Mouse (Mus musculus) myocyte (in vitro differentiated cells): ENCODE measurements around the gene Gm28230. TPM values are rescaled to one million over a fixed set of nuclear protein-coding genes. Genes with fewer than 3 reads are reported as not detected.

Experiments used
- H3K27me3 ChIP-seq: one replicate; pipeline ENCODE4 v1.6.1; 2011; ENCODE audit not compliant: control insufficient read depth, insufficient read depth, insufficient read length
- H3K36me3 ChIP-seq: one replicate; pipeline ENCODE4 v1.6.1; 2011; ENCODE audit not compliant: control insufficient read depth, insufficient read depth
- H3K4me2 ChIP-seq: one replicate; pipeline ENCODE4 v1.6.1; 2011; ENCODE audit warnings: low read depth, control low read depth
- H3K4me3 ChIP-seq: one replicate; pipeline ENCODE4 v1.5.1; 2011; ENCODE audit warnings: mild to moderate bottlenecking, control low read depth, moderate library complexity
- H3K79me2 ChIP-seq: one replicate; pipeline ENCODE4 v1.6.1; 2011; ENCODE audit not compliant: control insufficient read depth, insufficient read depth
- H3ac ChIP-seq: one replicate; pipeline ENCODE4 v1.6.1; 2011; ENCODE audit not compliant: control insufficient read depth, insufficient read length
- CEBPB ChIP-seq: IDR thresholded peaks from 2 replicates; pipeline ENCODE4 v1.6.1; 2011; ENCODE audit warnings: mild to moderate bottlenecking, moderate library complexity; ENCODE audit not compliant: poor library complexity, insufficient read depth, severe bottlenecking
- E2F4 ChIP-seq: IDR thresholded peaks from one replicate; pipeline ENCODE4 v1.6.1; 2011; ENCODE audit warnings: mild to moderate bottlenecking, control low read depth, moderate library complexity; ENCODE audit not compliant: insufficient read depth
- MAX ChIP-seq: IDR thresholded peaks from one replicate; pipeline ENCODE4 v1.6.1; 2011; ENCODE audit warnings: low read depth, mild to moderate bottlenecking, control low read depth
- MYOD1 ChIP-seq, 3 experiments: IDR thresholded peaks; one replicate each; pipeline ENCODE4 v1.6.1; 2011; ENCODE audit warnings: control low read depth in 2 of 3, low read depth in 2 of 3, mild to moderate bottlenecking in 2 of 3, moderate library complexity in 1 of 3; ENCODE audit not compliant: insufficient read length in 2 of 3, control insufficient read depth in 1 of 3
- MYOG ChIP-seq, 3 experiments: IDR thresholded peaks; one replicate each; pipeline ENCODE4 v1.6.1; 2011; ENCODE audit warnings: control low read depth in 2 of 3, low read depth in 2 of 3, mild to moderate bottlenecking in 2 of 3; ENCODE audit not compliant: insufficient read length in 2 of 3, control insufficient read depth in 1 of 3, insufficient read depth in 1 of 3
- POLR2A ChIP-seq: IDR thresholded peaks from one replicate; pipeline ENCODE4 v1.6.1; 2011; ENCODE audit warnings: low read depth, mild to moderate bottlenecking, control low read depth, moderate library complexity; ENCODE audit not compliant: insufficient read length
- POLR2AphosphoS2 ChIP-seq: IDR thresholded peaks from one replicate; pipeline ENCODE4 v1.6.1; 2011; ENCODE audit warnings: low read depth, control low read depth; ENCODE audit not compliant: insufficient read length
- REST ChIP-seq: IDR thresholded peaks from one replicate; pipeline ENCODE4 v1.6.1; 2011; ENCODE audit warnings: mild to moderate bottlenecking, control low read depth, moderate library complexity; ENCODE audit not compliant: insufficient read depth, insufficient read length
- SRF ChIP-seq: IDR thresholded peaks from one replicate; pipeline ENCODE4 v1.6.1; 2011; ENCODE audit warnings: low read depth; ENCODE audit not compliant: control insufficient read depth, insufficient read length
- TCF12 ChIP-seq: IDR thresholded peaks from one replicate; pipeline ENCODE4 v1.6.1; 2011; ENCODE audit warnings: mild to moderate bottlenecking, control low read depth; ENCODE audit not compliant: poor library complexity, insufficient read depth, severe bottlenecking
- TCF3 ChIP-seq: IDR thresholded peaks from one replicate; pipeline ENCODE4 v1.6.1; 2011; ENCODE audit warnings: low read depth, control low read depth; ENCODE audit not compliant: insufficient read length
- USF1 ChIP-seq: IDR thresholded peaks from one replicate; pipeline ENCODE4 v1.6.1; 2011; ENCODE audit warnings: low read depth, mild to moderate bottlenecking, control low read depth, moderate library complexity
- polyA plus RNA-seq: library from polyadenylated mRNA; unstranded; fragments of >200 nt; fragmentation: generic; extraction: Trizol; gene quantifications from one replicate; pipeline ENCODE4 v1.2.1, GENCODE M21; 2012; ENCODE audit warnings: missing spikeins

Gene Gm28230
- polyA plus RNA-seq, 1 experiment: not detected

DNA sequence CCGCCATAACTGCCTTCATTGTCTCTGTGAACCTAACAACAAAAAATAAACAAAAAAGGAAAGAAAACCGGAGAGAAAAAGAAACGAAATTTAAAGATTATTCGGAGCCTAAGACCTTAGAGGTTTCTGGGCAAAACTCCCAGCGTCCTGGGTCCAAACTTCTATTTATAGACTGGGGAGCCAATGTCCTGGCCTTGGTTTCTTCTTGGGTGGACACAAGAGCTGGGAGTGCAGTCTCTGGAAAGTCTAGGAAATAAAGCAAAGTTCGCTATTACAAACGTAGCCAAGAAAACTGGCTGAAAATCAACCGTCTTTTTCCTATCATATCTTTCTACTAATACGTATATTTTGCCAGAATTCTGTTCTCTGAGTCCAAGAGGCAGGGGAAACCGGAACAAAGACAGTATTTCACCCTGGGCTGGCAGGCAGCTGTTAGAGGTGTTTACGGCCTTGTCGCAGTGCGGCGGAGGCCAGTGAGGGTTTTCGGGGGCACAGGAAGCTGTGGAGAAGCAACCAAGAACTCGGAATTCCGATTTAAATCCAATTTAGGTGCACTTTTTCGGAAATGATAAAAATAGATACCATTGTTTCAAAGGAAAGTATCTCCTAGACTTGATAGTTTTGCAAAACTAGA is 12.3 kb upstream of the Gm28230 start:
- H3K4me2 ChIP-seq: no peak overlapping the region
- H3K27me3 ChIP-seq: peaks cover 39% of the 10 kb centered on the region
- no peak overlapping the region for H3K4me3 ChIP-seq
- no peaks in the 10 kb centered on the region for H3K79me2 ChIP-seq
- no peak overlapping the region for H3ac ChIP-seq
- no peak for TF ChIP-seq MYOD1 (IDR thresholded peaks at IDR 0.05; ENCODE audit: control insufficient read depth in 1 of 3, insufficient read length in 2 of 3, low read depth in 2 of 3)
- no peak for TF ChIP-seq POLR2A
- no peak for TF ChIP-seq POLR2AphosphoS2
- no peak for TF ChIP-seq TCF3
- TF ChIP-seq TCF12: no peak
- TF ChIP-seq SRF: no peak
- TF ChIP-seq E2F4: no peak
- TF ChIP-seq REST: no peak
- no peak for TF ChIP-seq USF1
- no peak for TF ChIP-seq MAX
- TF ChIP-seq MYOG (IDR thresholded peaks at IDR 0.05; ENCODE audit: control insufficient read depth in 1 of 3, insufficient read depth in 1 of 3, insufficient read length in 2 of 3, low read depth in 2 of 3): no peak
- TF ChIP-seq CEBPB: no peak
- no peaks in the 10 kb centered on the region for H3K36me3 ChIP-seq

DNA sequence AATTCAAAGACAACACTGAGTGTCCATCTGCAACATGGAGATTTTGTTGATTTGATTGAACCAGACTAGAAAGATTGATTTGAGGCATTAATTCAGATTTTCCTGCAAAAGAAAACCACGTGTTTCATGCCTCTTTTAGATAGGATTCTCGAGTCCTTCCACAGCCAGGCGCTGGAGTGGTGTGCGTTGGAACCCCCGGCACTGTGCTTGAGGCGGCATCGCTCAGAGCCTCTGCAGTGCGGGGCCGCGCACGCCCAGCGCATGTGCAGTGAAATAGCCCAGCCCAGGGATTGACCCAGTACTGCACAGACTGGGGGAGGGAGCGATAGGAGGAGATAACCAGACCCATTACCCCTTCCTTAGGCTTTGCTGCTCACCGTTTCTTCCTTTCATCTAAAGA is 11.6 kb upstream of the Gm28230 start:
- Histone ChIP-seq H3K79me2 (no peaks in the 10 kb centered on the region), H3K36me3 (no peaks in the 10 kb centered on the region), H3K4me2 (peak overlapping the region; percentile 48), H3ac (no peak overlapping the region), H3K27me3 (peaks cover 33% of the 10 kb centered on the region), H3K4me3 (no peak overlapping the region)
- no peak for TF ChIP-seq USF1
- no peak for TF ChIP-seq MYOG (IDR thresholded peaks at IDR 0.05; ENCODE audit: control insufficient read depth in 1 of 3, insufficient read depth in 1 of 3, insufficient read length in 2 of 3, low read depth in 2 of 3)
- TF ChIP-seq TCF12: no peak
- no peak for TF ChIP-seq POLR2A
- TF ChIP-seq POLR2AphosphoS2: no peak
- TF ChIP-seq SRF: no peak
- TF ChIP-seq MYOD1 (IDR thresholded peaks at IDR 0.05; ENCODE audit: control insufficient read depth in 1 of 3, insufficient read length in 2 of 3, low read depth in 2 of 3): no peak
- no peak for TF ChIP-seq MAX
- no peak for TF ChIP-seq E2F4
- no peak for TF ChIP-seq REST
- TF ChIP-seq TCF3: no peak
- no peak for TF ChIP-seq CEBPB

DNA sequence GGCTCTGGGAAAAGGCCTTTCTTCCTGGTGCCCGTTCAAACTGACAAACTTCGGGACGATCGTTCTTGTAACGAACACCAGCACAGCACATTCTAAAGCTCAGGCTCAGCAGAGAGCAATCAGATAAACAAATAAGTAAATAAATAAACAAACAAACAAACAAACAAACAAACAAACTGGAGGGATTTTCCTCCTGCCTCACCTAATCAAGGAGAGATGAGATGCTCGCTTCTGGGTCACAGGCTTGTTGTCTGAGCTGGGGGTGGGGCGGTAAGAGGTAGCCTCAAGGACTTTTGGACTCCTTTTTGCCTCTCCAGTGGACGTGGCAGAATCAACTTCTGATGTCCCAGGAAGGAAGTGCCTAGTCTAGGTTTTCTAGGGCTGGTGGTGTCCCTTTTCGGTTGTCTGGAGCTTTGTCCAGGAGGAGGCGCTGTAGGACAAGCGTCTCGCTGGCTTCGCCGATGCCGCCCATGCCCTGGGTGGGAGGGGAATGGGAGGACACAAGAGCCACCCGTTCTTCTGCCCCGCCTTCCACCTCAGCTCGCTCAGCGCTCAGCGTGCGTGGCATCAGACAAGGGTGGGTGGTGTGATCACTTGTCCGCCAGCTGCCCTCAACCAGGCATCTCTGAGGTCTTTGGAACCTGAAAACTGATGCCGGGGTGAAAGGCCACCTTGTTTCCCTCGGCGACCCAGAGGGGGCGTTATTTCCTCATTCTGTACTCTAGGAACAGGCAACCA is 10.9 kb upstream of the Gm28230 start:
- TF ChIP-seq POLR2AphosphoS2: no peak
- no peak for TF ChIP-seq USF1
- TF ChIP-seq TCF12: no peak
- no peak for TF ChIP-seq MYOG (IDR thresholded peaks at IDR 0.05; ENCODE audit: control insufficient read depth in 1 of 3, insufficient read depth in 1 of 3, insufficient read length in 2 of 3, low read depth in 2 of 3)
- no peak for TF ChIP-seq TCF3
- no peak for TF ChIP-seq REST
- no peak for TF ChIP-seq MYOD1 (IDR thresholded peaks at IDR 0.05; ENCODE audit: control insufficient read depth in 1 of 3, insufficient read length in 2 of 3, low read depth in 2 of 3)
- no peak for TF ChIP-seq SRF
- TF ChIP-seq POLR2A: no peak
- no peak for TF ChIP-seq CEBPB
- no peak overlapping the region for H3ac ChIP-seq
- peaks cover 31% of the 10 kb centered on the region for H3K27me3 ChIP-seq
- H3K79me2 ChIP-seq: no peaks in the 10 kb centered on the region
- H3K4me2 ChIP-seq: peak overlapping the region; percentile 48
- no peak overlapping the region for H3K4me3 ChIP-seq
- H3K36me3 ChIP-seq: no peaks in the 10 kb centered on the region

DNA sequence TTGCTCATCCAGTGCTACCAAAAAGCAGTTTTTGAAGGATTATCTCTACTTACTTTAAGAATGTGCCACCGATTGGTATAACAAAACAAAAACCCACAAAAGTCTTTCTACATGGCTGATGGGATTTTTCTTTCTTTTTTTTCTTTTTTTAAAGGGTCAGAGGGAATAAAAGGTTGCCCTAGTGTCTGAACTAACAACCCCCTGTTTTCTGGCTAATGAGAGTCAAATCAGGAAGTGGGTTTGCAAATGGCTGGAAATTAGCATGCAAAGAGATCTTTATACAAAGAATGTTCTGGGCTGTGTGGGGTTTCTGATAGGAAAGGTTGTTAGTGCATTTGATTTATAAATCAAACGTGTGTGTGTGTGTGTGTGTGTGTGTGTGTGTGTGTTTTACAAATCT is 6.1 kb upstream of the Gm28230 start:
- Histone ChIP-seq H3K79me2 (no peaks in the 10 kb centered on the region), H3K4me3 (no peak overlapping the region), H3K36me3 (no peaks in the 10 kb centered on the region), H3K27me3 (peaks cover 43% of the 10 kb centered on the region), H3ac (no peak overlapping the region), H3K4me2 (no peak overlapping the region)
- TF ChIP-seq SRF: no peak
- TF ChIP-seq E2F4: no peak
- TF ChIP-seq TCF3: no peak
- TF ChIP-seq MAX: no peak
- no peak for TF ChIP-seq MYOD1 (IDR thresholded peaks at IDR 0.05; ENCODE audit: control insufficient read depth in 1 of 3, insufficient read length in 2 of 3, low read depth in 2 of 3)
- no peak for TF ChIP-seq POLR2AphosphoS2
- TF ChIP-seq USF1: no peak
- TF ChIP-seq TCF12: no peak
- no peak for TF ChIP-seq POLR2A
- TF ChIP-seq REST: no peak
- TF ChIP-seq CEBPB: no peak
- TF ChIP-seq MYOG (IDR thresholded peaks at IDR 0.05; ENCODE audit: control insufficient read depth in 1 of 3, insufficient read depth in 1 of 3, insufficient read length in 2 of 3, low read depth in 2 of 3): no peak
